Mouse (Mus musculus) neural tube, embryonic 14.5 days (tissue): ENCODE measurements around the gene Sp100. TPM values are rescaled to one million over a fixed set of nuclear protein-coding genes. Genes with fewer than 3 reads are reported as not detected.

Experiments
- ATAC-seq: fragments of 200-750 bp; cut with Nextera tagmentation; 2 replicates; pipeline ENCODE4 v1.8.0; 2017; ENCODE audit warnings: low read depth, mild to moderate bottlenecking, moderate TSS enrichment, moderate library complexity
- H3K27ac ChIP-seq: fragments of 300-500 bp; sonication (generic); 2 replicates; pipeline ENCODE4 v1.5.1; 2014; ENCODE audit warnings: low read depth, mild to moderate bottlenecking, control low read depth, low read length, moderate library complexity, mixed read lengths
- H3K27me3 ChIP-seq: fragments of 300-500 bp; sonication (generic); 2 replicates; pipeline ENCODE4 v1.6.1; 2014; ENCODE audit warnings: low read length; ENCODE audit not compliant: control insufficient read depth, insufficient read depth
- H3K36me3 ChIP-seq: fragments of 300-500 bp; sonication (generic); 2 replicates; pipeline ENCODE4 v1.6.1; 2014; ENCODE audit warnings: low read length, mixed read lengths; ENCODE audit not compliant: control insufficient read depth, insufficient read depth
- H3K4me1 ChIP-seq: fragments of 300-500 bp; sonication (generic); 2 replicates; pipeline ENCODE4 v1.6.1; 2014; ENCODE audit warnings: low read length; ENCODE audit not compliant: control insufficient read depth, insufficient read depth
- H3K4me2 ChIP-seq: fragments of 300-500 bp; sonication (generic); 2 replicates; pipeline ENCODE4 v1.6.1; 2014; ENCODE audit warnings: mild to moderate bottlenecking, low read depth, low read length, control low read depth
- H3K4me3 ChIP-seq: fragments of 300-500 bp; sonication (generic); 2 replicates; pipeline ENCODE4 v1.5.1; 2014; ENCODE audit warnings: low read depth, low read length, control low read depth, mixed read lengths
- H3K9ac ChIP-seq: fragments of 300-500 bp; sonication (generic); replicated peaks from 2 replicates; pipeline ENCODE4 v1.6.1; 2014; ENCODE audit warnings: low read depth, mild to moderate bottlenecking, control low read depth, low read length, mixed read lengths
- H3K9me3 ChIP-seq: fragments of 300-500 bp; sonication (generic); 2 replicates; pipeline ENCODE4 v1.6.1; 2016; ENCODE audit warnings: low read length; ENCODE audit not compliant: control insufficient read depth
- WGBS: fragments of 180-500 bp; shearing (Covaris S2); extraction: QIAGEN DNeasy Blood & Tissue Kit; methylation state at CpG from one replicate; pipeline ENCODE4 v1.1.7; 2014; 5-methylcytosine and 5-hydroxymethylcytosine counted together
- polyA plus RNA-seq: library from polyadenylated mRNA; unstranded; fragments of >200 nt; fragmentation: Nextera tagmentation; extraction: Ambion mirVana; gene quantifications from 2 replicates; pipeline ENCODE4 v1.2.1, GENCODE M21; 2014

Gene Sp100
- polyA plus RNA-seq, 1 experiment from 2014 or later = not detected

DNA sequence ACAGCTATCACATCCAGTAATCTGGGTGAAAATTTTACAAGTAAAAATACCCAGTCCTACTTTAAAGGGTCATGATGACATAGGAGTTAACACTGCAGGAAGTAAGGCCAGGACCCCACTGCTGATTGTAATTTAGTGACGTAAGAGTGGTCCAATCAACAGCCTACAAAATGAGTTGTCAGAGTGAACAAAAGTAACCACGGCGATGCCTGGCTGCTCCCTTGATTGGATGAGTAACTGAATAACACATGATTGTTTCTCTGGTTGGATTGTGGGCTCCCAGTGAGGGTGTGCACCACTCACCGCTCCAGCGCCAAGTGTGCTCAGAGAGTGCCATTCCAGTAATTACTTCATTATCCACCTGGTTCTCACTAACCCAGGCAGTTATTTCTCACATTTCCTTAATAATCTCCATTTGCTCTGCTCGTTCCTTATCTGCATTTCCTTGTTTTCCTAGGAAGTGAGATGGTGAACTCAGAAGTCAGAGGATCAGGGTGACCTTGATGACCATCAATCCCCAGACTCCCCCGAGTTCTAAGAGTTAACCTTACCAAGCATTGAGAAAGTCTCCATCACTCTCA, 66.7 kb downstream of the Sp100 start:
- no peak overlapping the region for H3K4me2 ChIP-seq
- no peak for ATAC-seq
- H3K4me1 ChIP-seq = peaks cover 2% of the 10 kb centered on the region; the same call in 1 of the 2 replicates
- H3K27ac ChIP-seq = no peak overlapping the region
- H3K9ac ChIP-seq = no peak overlapping the region
- H3K36me3 ChIP-seq = no peaks in the 10 kb centered on the region
- no peaks in the 10 kb centered on the region for H3K9me3 ChIP-seq
- no peak overlapping the region for H3K4me3 ChIP-seq
- 47% methylated on average over 7 of the region's 7 CpGs for WGBS
- no peaks in the 10 kb centered on the region for H3K27me3 ChIP-seq

GRCm38 (mm10) chr1:85719049-85719448, 69.3 kb downstream of the Sp100 start:
- H3K4me2 ChIP-seq = no peak overlapping the region
- no peak overlapping the region for H3K9ac ChIP-seq
- ATAC-seq = no peak
- H3K27me3 ChIP-seq = no peaks in the 10 kb centered on the region
- no peaks in the 10 kb centered on the region for H3K9me3 ChIP-seq
- H3K27ac ChIP-seq = no peak overlapping the region
- H3K36me3 ChIP-seq = no peaks in the 10 kb centered on the region
- no peak overlapping the region for H3K4me3 ChIP-seq
- peaks cover 2% of the 10 kb centered on the region; the same call in 1 of the 2 replicates for H3K4me1 ChIP-seq
- WGBS = 83% methylated on average over 4 of the region's 4 CpGs

- no peaks in the 10 kb centered on the region for H3K27me3 ChIP-seq
- H3K4me3 ChIP-seq = no peak overlapping the region
- no peaks in the 10 kb centered on the region for H3K36me3 ChIP-seq
- 54% methylated on average over 10 of the region's 10 CpGs for WGBS
- no peak overlapping the region for H3K9ac ChIP-seq
- peak; percentile 68; the same call in 1 of the 2 replicates for ATAC-seq
- no peak overlapping the region for H3K27ac ChIP-seq
- H3K4me2 ChIP-seq = no peak overlapping the region
- H3K4me1 ChIP-seq = peaks cover 2% of the 10 kb centered on the region; the same call in 1 of the 2 replicates
- no peaks in the 10 kb centered on the region for H3K9me3 ChIP-seq
Observed at GRCm38 (mm10) chr1:85720220-85720893, 70.6 kb downstream of the Sp100 start.

- Histone ChIP-seq H3K4me3 (no peak overlapping the region), H3K27ac (no peak overlapping the region), H3K27me3 (no peaks in the 10 kb centered on the region), H3K9me3 (no peaks in the 10 kb centered on the region), H3K36me3 (no peaks in the 10 kb centered on the region), H3K9ac (no peak overlapping the region), H3K4me1 (no peaks in the 10 kb centered on the region), H3K4me2 (no peak overlapping the region)
- 87% methylated on average over 6 of the region's 6 CpGs for WGBS
- ATAC-seq = no peak
Observed at GRCm38 (mm10) chr1:85730471-85730870, 80.7 kb downstream of the Sp100 start.

DNA sequence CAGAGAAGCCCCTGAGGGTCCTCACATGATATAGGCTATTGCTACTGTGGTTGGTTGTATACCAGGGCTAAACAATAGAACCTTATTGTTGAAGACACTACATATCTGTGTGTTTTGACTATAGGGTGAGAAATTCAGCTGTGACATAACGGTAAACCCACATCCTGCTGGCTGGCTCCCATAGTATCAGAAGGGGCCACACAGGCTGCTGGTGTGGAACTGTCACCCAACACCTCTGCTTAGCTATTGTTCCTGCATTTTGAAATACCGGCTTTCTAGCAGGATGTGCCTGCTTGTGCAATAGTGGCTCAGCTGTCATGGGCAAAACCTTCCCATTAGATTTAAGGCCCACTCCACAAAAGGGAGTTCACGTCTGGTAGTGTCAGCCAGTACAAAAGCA, 82.8 kb downstream of the Sp100 start:
- H3K9me3 ChIP-seq = no peaks in the 10 kb centered on the region
- ATAC-seq = no peak
- WGBS = 63% methylated on average over 3 of the region's 3 CpGs
- H3K4me3 ChIP-seq = no peak overlapping the region
- no peak overlapping the region for H3K4me2 ChIP-seq
- no peaks in the 10 kb centered on the region for H3K36me3 ChIP-seq
- no peak overlapping the region for H3K9ac ChIP-seq
- H3K4me1 ChIP-seq = no peaks in the 10 kb centered on the region
- H3K27me3 ChIP-seq = no peaks in the 10 kb centered on the region
- H3K27ac ChIP-seq = no peak overlapping the region

DNA sequence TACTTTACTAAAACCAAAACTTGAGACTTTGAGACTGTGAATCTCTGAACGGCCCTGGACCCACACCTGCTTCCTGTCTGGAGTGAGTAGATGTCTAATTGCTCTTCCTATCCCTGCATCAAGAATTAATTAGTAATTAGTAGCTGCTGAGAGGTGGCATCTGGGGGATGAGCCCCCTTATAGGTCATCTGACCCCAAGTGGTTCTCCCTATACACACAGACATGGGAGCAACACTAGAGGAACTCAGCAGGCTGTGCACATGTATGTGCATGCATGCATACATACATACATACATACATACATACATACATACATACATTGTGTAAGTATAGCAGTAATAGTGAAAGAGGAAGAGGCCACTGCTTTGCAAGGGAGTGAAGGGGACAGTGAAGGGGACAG, 84.7 kb downstream of the Sp100 start:
- Histone ChIP-seq H3K27me3 (no peaks in the 10 kb centered on the region), H3K4me1 (no peaks in the 10 kb centered on the region), H3K27ac (no peak overlapping the region), H3K9me3 (no peaks in the 10 kb centered on the region), H3K9ac (no peak overlapping the region), H3K4me3 (no peak overlapping the region), H3K36me3 (no peaks in the 10 kb centered on the region), H3K4me2 (no peak overlapping the region)
- 83% methylated on average over 1 of the region's 1 CpGs for WGBS
- no peak for ATAC-seq

GRCm38 (mm10) chr1:85735463-85736123, 85.8 kb downstream of the Sp100 start:
- no peaks in the 10 kb centered on the region for H3K27me3 ChIP-seq
- H3K36me3 ChIP-seq = no peaks in the 10 kb centered on the region
- no peak overlapping the region for H3K9ac ChIP-seq
- H3K9me3 ChIP-seq = no peaks in the 10 kb centered on the region
- no peak overlapping the region for H3K4me2 ChIP-seq
- H3K4me1 ChIP-seq = no peaks in the 10 kb centered on the region
- no peak overlapping the region for H3K27ac ChIP-seq
- no peak overlapping the region for H3K4me3 ChIP-seq
- 77% methylated on average over 13 of the region's 13 CpGs for WGBS
- no peak; the same call in 1 of the 2 replicates for ATAC-seq

GRCm38 (mm10) chr1:85736355-85737184, 86.8 kb downstream of the Sp100 start:
- Histone ChIP-seq H3K4me2 (0 out of 2 replicates have a peak overlapping the region, but pooled peaks have one; percentile 12), H3K4me1 (no peaks in the 10 kb centered on the region), H3K9me3 (no peaks in the 10 kb centered on the region), H3K36me3 (no peaks in the 10 kb centered on the region), H3K27ac (no peak overlapping the region), H3K9ac (no peak overlapping the region), H3K4me3 (no peak overlapping the region), H3K27me3 (no peaks in the 10 kb centered on the region)
- peak; percentile 82 for ATAC-seq
- WGBS = 38% methylated on average over 18 of the region's 18 CpGs
